Mouse (Mus musculus) erythroblast, embryonic 14.5 days (primary cell): Measurements from ENCODE around the gene Trmt112.

Experiments used
- GATA1 ChIP-seq: IDR thresholded peaks from 2 replicates; pipeline ENCODE4 v1.6.1; 2012; ENCODE audit warnings: low read length, inconsistent platforms, mixed read lengths
- TAL1 ChIP-seq: IDR thresholded peaks from 3 replicates; pipeline ENCODE4 v1.6.1; 2012; ENCODE audit warnings: low read length, inconsistent platforms, mixed read lengths

- no peak for TF ChIP-seq GATA1
- no peak for TF ChIP-seq TAL1
Measured at GRCm38 (mm10) chr19:6941372-6942248, 32.1 kb downstream of the Trmt112 start, which contains the start of gene Bad.
